Mouse (Mus musculus) hindbrain, embryonic 12.5 days (tissue): ENCODE measurements around the gene Hdc. TPM values are rescaled to one million over a fixed set of nuclear protein-coding genes. Genes with fewer than 3 reads are reported as not detected.

ENCODE experiments used
- polyA plus RNA-seq: library from polyadenylated mRNA; unstranded; fragments of >200 nt; fragmentation: Nextera tagmentation; extraction: Ambion mirVana; gene quantifications from 2 replicates; pipeline ENCODE4 v1.2.1, GENCODE M21; 2016

Gene Hdc
- polyA plus RNA-seq, 1 experiment from 2014 or later, result 2.1 TPM

Other genes starting within 250 kb of the Hdc start
- gene Atp8b4, start 118.6 kb downstream of the Hdc start, polyA plus RNA-seq, result 0.12 and 0.17 TPM in 2 replicates
- gene Slc27a2, start 66.9 kb downstream of the Hdc start, polyA plus RNA-seq, result 2.2 and 3.6 TPM in 2 replicates
- gene Gabpb1, start 57.0 kb upstream of the Hdc start, polyA plus RNA-seq, result 65.3 and 71.2 TPM in 2 replicates
- 40.0 and 44.6 TPM in 2 replicates for gene Usp8, start 88.0 kb upstream of the Hdc start, polyA plus RNA-seq
- 3.2 and 3.3 TPM in 2 replicates for gene Usp50, start 164.2 kb upstream of the Hdc start, polyA plus RNA-seq